Mouse (Mus musculus) testis, adult 2 months (tissue): ENCODE data around the gene Wars2.

ENCODE experiments used
- CTCF ChIP-seq: fragments of 200-500 bp; IDR thresholded peaks from 2 replicates; pipeline ENCODE4 v1.5.1; 2012; ENCODE audit warnings: low read depth, mild to moderate bottlenecking, inconsistent platforms, low read length, moderate library complexity; ENCODE audit not compliant: control insufficient read depth, insufficient read depth, insufficient replicate concordance
- POLR2A ChIP-seq: fragments of 200-500 bp; IDR thresholded peaks from 2 replicates; pipeline ENCODE4 v1.6.1; 2012; ENCODE audit warnings: low read depth, mild to moderate bottlenecking, inconsistent platforms, low read length, moderate library complexity; ENCODE audit not compliant: control insufficient read depth

- TF ChIP-seq CTCF, result no peak
- no peak for TF ChIP-seq POLR2A
Observed at GRCm38 (mm10) chr3:99247996-99248801, 107.3 kb downstream of the Wars2 start.
